Mouse (Mus musculus) forebrain, embryonic 12.5 days (tissue): ENCODE data around the gene Zfp867. TPM values are rescaled to one million over a fixed set of nuclear protein-coding genes. Genes with fewer than 3 reads are reported as not detected.

ENCODE experiments used
- ATAC-seq: fragments of 200-750 bp; cut with Nextera tagmentation; 2 replicates; pipeline ENCODE4 v1.8.0; 2017; ENCODE audit warnings: moderate TSS enrichment; ENCODE audit not compliant: low FRiP score
- H3K27ac ChIP-seq: fragments of 300-500 bp; sonication (generic); 2 replicates; pipeline ENCODE4 v1.5.1; 2016; ENCODE audit warnings: mild to moderate bottlenecking
- H3K27me3 ChIP-seq: fragments of 300-500 bp; sonication (generic); 2 replicates; pipeline ENCODE4 v1.6.1; 2016; ENCODE audit warnings: mild to moderate bottlenecking
- H3K36me3 ChIP-seq: fragments of 300-500 bp; sonication (generic); replicated peaks from 2 replicates; pipeline ENCODE4 v1.6.1; 2016; ENCODE audit warnings: mild to moderate bottlenecking
- H3K4me1 ChIP-seq: fragments of 300-500 bp; sonication (generic); 2 replicates; pipeline ENCODE4 v1.6.1; 2016
- H3K4me2 ChIP-seq: fragments of 300-500 bp; sonication (generic); 2 replicates; pipeline ENCODE4 v1.6.1; 2016; ENCODE audit warnings: mild to moderate bottlenecking, moderate library complexity
- H3K4me3 ChIP-seq: fragments of 300-500 bp; sonication (generic); replicated peaks from 2 replicates; pipeline ENCODE4 v1.5.1; 2016; ENCODE audit warnings: mild to moderate bottlenecking
- H3K9ac ChIP-seq: fragments of 300-500 bp; sonication (generic); 2 replicates; pipeline ENCODE4 v1.6.1; 2016; ENCODE audit warnings: mild to moderate bottlenecking
- H3K9me3 ChIP-seq: fragments of 300-500 bp; sonication (generic); 2 replicates; pipeline ENCODE4 v1.6.1; 2016
- WGBS: fragments of 180-500 bp; shearing (Covaris S2); methylation state at CpG from one replicate; pipeline ENCODE4 v1.1.7; 2016; 5-methylcytosine and 5-hydroxymethylcytosine counted together
- polyA plus RNA-seq: library from polyadenylated mRNA; unstranded; fragments of >200 nt; fragmentation: Nextera tagmentation; extraction: Ambion mirVana; gene quantifications from 2 replicates; pipeline ENCODE4 v1.2.1, GENCODE M21; 2016

Zfp867 gene
- polyA plus RNA-seq, 1 experiment from 2014 or later = 12.2 TPM

- no peak for ATAC-seq
- no peak overlapping the region for H3K4me2 ChIP-seq
Observed at GRCm38 (mm10) chr11:59412999-59413863, 59.0 kb downstream of the Zfp867 start.

GRCm38 (mm10) chr11:59412058-59412457 lies 60.2 kb downstream of the Zfp867 start:
- Histone ChIP-seq H3K9ac (no peak overlapping the region), H3K27ac (peak overlapping the region; percentile 3; the same call in 1 of the 2 replicates), H3K36me3 (peaks cover 49% of the 10 kb centered on the region)

More at GRCm38 (mm10) chr11:59412999-59413863, 59.0 kb downstream of the Zfp867 start:
- H3K36me3 ChIP-seq = peaks cover 42% of the 10 kb centered on the region
- H3K4me1 ChIP-seq = peaks cover 13% of the 10 kb centered on the region; the same call in 1 of the 2 replicates
- no peak overlapping the region for H3K9ac ChIP-seq
- H3K27ac ChIP-seq = no peak overlapping the region
- no peaks in the 10 kb centered on the region for H3K27me3 ChIP-seq
- H3K9me3 ChIP-seq = no peaks in the 10 kb centered on the region
- WGBS = 88% methylated on average over 13 of the region's 13 CpGs
- H3K4me3 ChIP-seq = no peak overlapping the region

More at GRCm38 (mm10) chr11:59412058-59412457, 60.2 kb downstream of the Zfp867 start:
- Histone ChIP-seq H3K4me2 (no peak overlapping the region), H3K4me1 (peaks cover 13% of the 10 kb centered on the region; the same call in 1 of the 2 replicates), H3K27me3 (no peaks in the 10 kb centered on the region), H3K4me3 (no peak overlapping the region), H3K9me3 (no peaks in the 10 kb centered on the region)
- WGBS = 65% methylated on average over 6 of the region's 6 CpGs
- no peak for ATAC-seq

Other genes starting within 250 kb of the Zfp867 start
- 539 and 565 TPM in 2 replicates for gene Arf1, start 244.2 kb downstream of the Zfp867 start, polyA plus RNA-seq
- 4.9 and 6.8 TPM in 2 replicates for gene Wnt3a, start 181.7 kb downstream of the Zfp867 start, polyA plus RNA-seq
- 4.9 and 5.3 TPM in 2 replicates for gene Wnt9a, start 165.5 kb downstream of the Zfp867 start, polyA plus RNA-seq
- gene Prss38, start 96.8 kb downstream of the Zfp867 start, polyA plus RNA-seq = not detected in 2 replicates
- 13.3 and 15.6 TPM in 2 replicates for gene Jmjd4, start 22.4 kb downstream of the Zfp867 start, polyA plus RNA-seq
- 169 and 173 TPM in 2 replicates for gene Snap47, start 21.3 kb downstream of the Zfp867 start, polyA plus RNA-seq
- 29.6 and 34.9 TPM in 2 replicates for gene Zkscan17, start 54.3 kb upstream of the Zfp867 start, polyA plus RNA-seq
- 0.10 TPM in 1 of 2 replicates, not detected in the other for gene Nlrp3, start 69.1 kb upstream of the Zfp867 start, polyA plus RNA-seq
- gene Olfr222, start 103.8 kb upstream of the Zfp867 start, polyA plus RNA-seq = not detected in 2 replicates
- gene Olfr223, start 120.8 kb upstream of the Zfp867 start, polyA plus RNA-seq = not detected in 2 replicates
- 39.9 and 77.3 TPM in 2 replicates for gene Mprip, start 188.8 kb upstream of the Zfp867 start, polyA plus RNA-seq